Mouse (Mus musculus) heart, postnatal 0 days (tissue): ENCODE data around the gene Tspoap1. TPM values are rescaled to one million over a fixed set of nuclear protein-coding genes. Genes with fewer than 3 reads are reported as not detected.
A peak's percentile ranks its signal among the peaks of the same experiment; 100 is the strongest.

ENCODE experiments used
- ATAC-seq: fragments of 200-750 bp; cut with Nextera tagmentation; 2 replicates; pipeline ENCODE4 v1.8.0; 2017; ENCODE audit warnings: low read depth, moderate number of reproducible peaks, moderate library complexity; ENCODE audit not compliant: insufficient read depth
- DNase-seq: peaks from one replicate; pipeline ENCODE4 v3.0.0-alpha.2; 2016; ENCODE audit warnings: low spot score
- H3K27ac ChIP-seq: fragments of 300-500 bp; sonication (generic); 2 replicates; pipeline ENCODE4 v1.5.1; 2014; ENCODE audit warnings: low read depth, mild to moderate bottlenecking
- H3K27me3 ChIP-seq: fragments of 300-500 bp; sonication (generic); 2 replicates; pipeline ENCODE4 v1.6.1; 2014; ENCODE audit warnings: low read length, mixed read lengths; ENCODE audit not compliant: control insufficient read depth, insufficient read depth
- H3K36me3 ChIP-seq: fragments of 300-500 bp; sonication (generic); replicated peaks from 2 replicates; pipeline ENCODE4 v1.6.1; 2014; ENCODE audit warnings: low read length, mixed read lengths; ENCODE audit not compliant: control insufficient read depth, insufficient read depth
- H3K4me1 ChIP-seq: fragments of 300-500 bp; sonication (generic); 2 replicates; pipeline ENCODE4 v1.6.1; 2014; ENCODE audit warnings: antibody characterized with exemption; ENCODE audit not compliant: control insufficient read depth, insufficient read depth
- H3K4me2 ChIP-seq: fragments of 300-500 bp; sonication (generic); 2 replicates; pipeline ENCODE4 v1.6.1; 2014; ENCODE audit warnings: low read depth, mild to moderate bottlenecking, low read length, moderate library complexity
- H3K4me3 ChIP-seq: fragments of 300-500 bp; sonication (generic); 2 replicates; pipeline ENCODE4 v1.5.1; 2014; ENCODE audit warnings: low read depth, low read length
- H3K9ac ChIP-seq: fragments of 300-500 bp; sonication (generic); replicated peaks from 2 replicates; pipeline ENCODE4 v1.6.1; 2014; ENCODE audit warnings: low read depth, low read length, mixed read lengths
- H3K9me3 ChIP-seq: fragments of 300-500 bp; sonication (generic); replicated peaks from 2 replicates; pipeline ENCODE4 v1.6.1; 2016; ENCODE audit warnings: low read length; ENCODE audit not compliant: control insufficient read depth
- CTCF ChIP-seq: IDR thresholded peaks from 2 replicates; pipeline ENCODE4 v1.5.1; 2016; ENCODE audit warnings: antibody characterized with exemption, control low read depth, low read depth
- EP300 ChIP-seq: IDR thresholded peaks from 2 replicates; pipeline ENCODE4 v1.6.1; 2016; ENCODE audit warnings: antibody characterized with exemption, low read depth
- WGBS: fragments of 180-500 bp; shearing (Covaris S2); extraction: QIAGEN DNeasy Blood & Tissue Kit; methylation state at CpG from one replicate; pipeline ENCODE4 v1.1.7; 2014; 5-methylcytosine and 5-hydroxymethylcytosine counted together
- polyA plus RNA-seq: library from polyadenylated mRNA; unstranded; fragments of >200 nt; fragmentation: Nextera tagmentation; extraction: Ambion mirVana; gene quantifications from 2 replicates; pipeline ENCODE4 v1.2.1, GENCODE M21; 2015
- total RNA-seq: library from RNA; depleted of rRNA; stranded (reverse); fragments of >200 nt; gene quantifications from 2 replicates; pipeline ENCODE4 v1.2.3, GENCODE M21; 2014; ENCODE audit warnings: low replicate concordance

Gene Tspoap1
- total and polyA plus RNA-seq, 2 experiments from 2014 or later: not detected

DNA sequence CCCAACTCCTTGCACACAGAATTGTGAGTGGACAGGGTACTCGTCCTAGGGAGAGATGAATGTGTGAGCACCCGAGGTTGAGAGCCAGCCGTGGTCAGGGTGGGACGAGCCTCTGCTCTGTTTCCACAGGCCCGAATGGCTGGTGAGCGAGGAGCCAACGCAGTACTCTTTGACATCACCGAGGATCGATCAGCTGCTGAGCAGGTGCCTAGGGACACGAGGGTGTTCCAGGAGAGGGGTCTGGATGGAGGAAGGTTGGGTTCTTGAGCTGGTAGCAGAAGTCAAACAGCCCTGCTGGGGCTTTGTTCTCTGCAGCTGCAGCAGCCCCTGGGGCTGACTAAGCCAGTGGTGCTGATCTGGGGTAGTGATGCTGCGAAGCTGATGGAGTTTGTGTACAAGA, 33.3 kb upstream of the Tspoap1 start:
- Histone ChIP-seq H3K36me3 (no peaks in the 10 kb centered on the region), H3K27me3 (no peaks in the 10 kb centered on the region), H3K9ac (no peak overlapping the region), H3K4me3 (no peak overlapping the region), H3K4me1 (peaks cover 6% of the 10 kb centered on the region; the same call in 1 of the 2 replicates), H3K27ac (peak overlapping the region; percentile 50; the same call in 1 of the 2 replicates), H3K9me3 (no peaks in the 10 kb centered on the region), H3K4me2 (no peak overlapping the region)
- 63% methylated on average over 11 of the region's 11 CpGs for WGBS
- DNase-seq (no peak), ATAC-seq (no peak)
- no peak for TF ChIP-seq EP300
- TF ChIP-seq CTCF: no peak

DNA sequence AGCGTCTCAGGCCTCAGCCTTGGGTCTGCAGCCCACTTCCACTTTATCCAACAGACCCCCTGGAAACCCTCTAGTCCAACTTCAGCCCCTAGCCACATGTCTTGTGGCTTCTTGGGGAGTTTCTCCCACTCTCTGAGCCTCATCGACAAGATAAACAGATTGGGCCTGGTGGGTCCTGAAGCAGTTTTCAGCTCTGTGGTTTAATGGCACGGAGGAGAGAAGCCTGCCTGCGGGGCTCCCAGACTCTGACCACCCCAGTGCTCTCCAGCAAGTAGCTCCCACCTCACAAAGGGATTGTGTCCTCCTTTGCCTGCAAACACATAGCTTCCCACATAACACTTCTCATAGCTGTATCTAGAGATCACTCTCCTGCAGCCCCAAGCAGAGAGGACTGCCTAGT, 32.9 kb upstream of the Tspoap1 start:
- Histone ChIP-seq H3K4me1 (peaks cover 6% of the 10 kb centered on the region; the same call in 1 of the 2 replicates), H3K4me2 (no peak overlapping the region), H3K9ac (no peak overlapping the region), H3K9me3 (no peaks in the 10 kb centered on the region), H3K27ac (no peak overlapping the region; the same call in 1 of the 2 replicates), H3K4me3 (no peak overlapping the region), H3K36me3 (no peaks in the 10 kb centered on the region), H3K27me3 (no peaks in the 10 kb centered on the region)
- TF ChIP-seq EP300 (no peak), CTCF (no peak)
- DNase-seq: no peak
- WGBS: 69% methylated on average over 4 of the region's 4 CpGs
- no peak for ATAC-seq

DNA sequence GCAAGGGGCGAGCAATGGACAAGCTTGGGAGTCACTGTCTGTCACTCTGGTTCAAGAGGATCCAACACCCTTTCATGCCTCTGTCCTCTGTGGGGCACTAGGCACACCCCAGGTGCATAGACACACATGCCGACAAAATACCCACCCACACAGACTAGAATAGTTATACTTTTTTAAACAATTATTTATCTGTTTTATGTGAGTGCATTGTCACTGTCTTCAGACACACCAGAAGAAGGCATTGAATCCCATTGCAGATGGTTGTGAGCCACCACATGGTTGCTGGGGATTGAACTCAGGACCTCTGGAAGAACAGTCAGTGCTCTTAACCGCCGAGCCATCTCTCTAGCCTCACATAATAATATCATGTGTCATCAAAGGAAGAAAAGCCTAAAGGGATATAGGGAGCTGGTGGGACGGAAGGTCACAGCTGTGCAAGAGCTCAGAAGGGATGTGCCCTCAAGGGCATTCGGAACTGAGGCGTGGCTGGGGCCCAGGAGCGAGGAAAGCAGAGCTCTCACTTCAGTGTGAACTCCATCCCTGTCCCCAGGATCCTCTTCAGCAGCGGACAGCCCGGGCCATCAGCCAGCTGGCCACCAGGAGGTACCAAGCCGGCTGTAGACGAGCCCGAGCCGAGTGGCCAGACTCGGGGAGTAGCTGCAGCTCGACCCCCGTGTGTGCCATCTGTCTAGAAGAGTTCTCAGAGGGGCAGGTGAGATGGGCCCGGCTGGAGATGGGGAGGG, 31.3 kb upstream of the Tspoap1 start:
- Histone ChIP-seq H3K27ac (no peak overlapping the region), H3K36me3 (no peaks in the 10 kb centered on the region), H3K4me1 (peaks cover 6% of the 10 kb centered on the region; the same call in 1 of the 2 replicates), H3K4me2 (no peak overlapping the region), H3K9me3 (no peaks in the 10 kb centered on the region), H3K4me3 (no peak overlapping the region), H3K9ac (no peak overlapping the region), H3K27me3 (no peaks in the 10 kb centered on the region)
- ATAC-seq (no peak), DNase-seq (no peak)
- no peak for TF ChIP-seq EP300
- TF ChIP-seq CTCF: no peak
- WGBS: 65% methylated on average over 18 of the region's 18 CpGs

DNA sequence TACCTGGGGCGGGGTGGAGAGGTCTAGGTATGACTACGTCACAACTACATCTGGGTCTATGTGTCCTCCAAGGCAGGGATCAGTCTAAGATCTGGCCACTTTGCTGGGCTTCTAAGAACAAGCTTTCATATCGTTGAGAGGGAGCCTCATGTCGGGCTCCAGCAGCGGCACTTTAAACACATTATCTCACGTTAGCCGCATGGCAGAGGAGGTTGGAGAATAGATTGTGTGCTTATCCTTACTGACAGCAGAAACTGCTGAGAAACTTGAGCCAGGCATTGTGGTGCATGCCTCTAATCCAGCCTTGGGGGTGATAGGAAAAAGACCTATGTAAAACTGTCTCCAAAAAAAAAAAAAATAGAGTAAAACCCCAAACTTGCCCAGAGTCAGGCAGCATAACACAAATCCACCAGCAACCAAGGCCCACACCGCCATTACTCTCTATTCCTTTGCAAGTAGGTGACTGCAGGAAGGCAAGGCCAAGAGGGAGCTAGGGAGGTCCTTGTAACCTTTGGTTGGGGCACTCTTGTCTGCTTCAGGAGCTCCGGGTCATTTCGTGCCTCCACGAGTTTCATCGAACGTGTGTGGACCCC, 30.7 kb upstream of the Tspoap1 start:
- DNase-seq (no peak), ATAC-seq (no peak)
- no peak for TF ChIP-seq CTCF
- TF ChIP-seq EP300: no peak
- H3K9ac ChIP-seq: no peak overlapping the region
- no peak overlapping the region for H3K4me3 ChIP-seq
- WGBS: 63% methylated on average over 13 of the region's 13 CpGs
- no peaks in the 10 kb centered on the region for H3K9me3 ChIP-seq
- H3K27ac ChIP-seq: no peak overlapping the region
- no peaks in the 10 kb centered on the region for H3K27me3 ChIP-seq
- H3K4me2 ChIP-seq: no peak overlapping the region
- no peaks in the 10 kb centered on the region for H3K36me3 ChIP-seq
- peaks cover 6% of the 10 kb centered on the region; the same call in 1 of the 2 replicates for H3K4me1 ChIP-seq

DNA sequence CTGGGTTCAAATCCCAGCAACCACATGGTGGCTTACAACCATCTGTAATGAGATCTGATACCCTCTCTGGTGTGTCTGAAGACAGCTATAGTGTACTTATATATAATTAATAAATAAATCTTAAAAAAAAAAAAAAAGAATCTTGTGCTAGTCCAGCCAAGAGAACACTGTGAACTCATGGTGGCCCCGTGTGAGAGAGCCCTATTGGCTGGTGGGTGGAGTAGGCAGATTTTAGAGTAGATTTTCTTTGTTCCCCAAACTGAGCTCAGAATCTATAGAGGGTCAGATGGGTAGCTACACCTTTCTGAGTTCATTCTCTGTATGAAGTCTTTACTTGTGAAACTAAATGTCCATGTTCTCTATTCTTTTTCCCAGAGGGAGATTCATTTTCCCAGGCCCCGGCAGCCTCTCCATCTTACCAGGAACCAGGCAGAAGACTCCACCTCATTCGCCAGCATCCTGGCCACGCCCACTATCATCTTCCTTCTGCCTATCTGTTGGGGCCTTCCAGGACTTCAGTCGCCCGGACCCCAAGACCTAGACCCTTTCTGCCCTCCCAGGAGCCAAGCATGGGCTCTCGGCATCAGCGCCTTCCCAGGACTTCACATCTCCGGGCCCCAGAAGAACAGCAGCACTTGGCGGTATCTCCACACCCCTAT, 29.6 kb upstream of the Tspoap1 start:
- H3K9me3 ChIP-seq: no peaks in the 10 kb centered on the region
- H3K27ac ChIP-seq: no peak overlapping the region
- ATAC-seq: no peak
- no peak overlapping the region for H3K4me3 ChIP-seq
- H3K36me3 ChIP-seq: no peaks in the 10 kb centered on the region
- H3K4me1 ChIP-seq: peaks cover 6% of the 10 kb centered on the region; the same call in 1 of the 2 replicates
- DNase-seq: no peak
- H3K27me3 ChIP-seq: no peaks in the 10 kb centered on the region
- TF ChIP-seq CTCF (no peak), EP300 (no peak)
- no peak overlapping the region for H3K4me2 ChIP-seq
- WGBS: 72% methylated on average over 10 of the region's 10 CpGs
- no peak overlapping the region for H3K9ac ChIP-seq
